ENCODE assay signal across 12 mouse cellular contexts in the genomic region with DNA sequence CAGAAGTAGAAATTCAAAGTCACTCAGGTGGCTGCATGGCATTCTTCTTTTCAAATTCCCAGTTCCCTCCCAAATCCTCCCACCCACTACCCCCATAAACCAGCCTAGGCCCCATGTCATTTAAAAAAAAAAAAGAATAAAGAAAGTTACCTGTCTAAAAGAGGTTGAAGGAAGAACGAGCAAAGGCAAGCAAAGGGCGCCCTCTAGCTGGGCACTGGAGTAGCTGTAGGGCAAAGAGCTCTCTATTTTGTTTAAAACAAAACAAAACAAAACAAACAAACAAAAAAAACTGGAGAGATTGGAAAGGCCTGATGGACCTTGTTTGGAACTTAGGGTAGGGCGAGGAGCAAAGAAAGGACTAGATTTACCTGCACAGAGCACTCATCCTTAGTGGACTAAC.
DNase-seq lines count a peak whose midpoint lies in the region; ATAC-seq and TF ChIP-seq lines count a peak whose summit lies in the region.
"Had no signal": no experiment of that assay in that cellular context is flagged by ENCODE, and none has a peak within 500 bp of the region (broad histone marks: within the 10 kb centered on the region; RNA-seq: fewer than 3 reads in every experiment).

No protein-coding gene starts in this region.

- TF ChIP-seq POLR2A in embryonic fibroblast, embryonic 13.5 days (IDR thresholded peaks at IDR 0.05; ENCODE audit: low read depth, low read length): no peak

- no peaks in the 10 kb centered on the region for H3K36me3 ChIP-seq in heart, postnatal 0 days (replicated peaks; ENCODE audit: control insufficient read depth, insufficient read depth, low read length)
- H3K36me3 ChIP-seq in heart, embryonic 12.5 days: no peaks in the 10 kb centered on the region
- no peaks in the 10 kb centered on the region for H3K36me3 ChIP-seq in stomach, postnatal 0 days (ENCODE audit: control insufficient read depth, insufficient read depth, low read length)
- H3K36me3 ChIP-seq: forebrain, embryonic 10.5 days; limb, embryonic 13.5 days had no signal

- H3K27me3 ChIP-seq in heart, postnatal 0 days (ENCODE audit: control insufficient read depth, insufficient read depth, low read length): no peaks in the 10 kb centered on the region
- H3K27me3 ChIP-seq in heart, embryonic 12.5 days (replicated peaks): no peaks in the 10 kb centered on the region
- H3K27me3 ChIP-seq in stomach, postnatal 0 days (ENCODE audit: control insufficient read depth, insufficient read depth, low read length): no peaks in the 10 kb centered on the region
- H3K27me3 ChIP-seq: limb, embryonic 13.5 days had no signal

- H3K4me3 ChIP-seq in heart, postnatal 0 days (ENCODE audit: low read depth, low read length): no peak overlapping the region
- H3K4me3 ChIP-seq in heart, embryonic 12.5 days: no peak overlapping the region
- H3K4me3 ChIP-seq in embryonic fibroblast, embryonic 13.5 days (ENCODE audit: insufficient read depth, low read length): no peak overlapping the region
- H3K4me3 ChIP-seq in stomach, postnatal 0 days (ENCODE audit: low read depth, low read length): no peak overlapping the region
- H3K4me3 ChIP-seq: forebrain, embryonic 10.5 days; limb, embryonic 13.5 days had no signal

- H3K9ac ChIP-seq in heart, postnatal 0 days (replicated peaks; ENCODE audit: low read depth, low read length): no peak overlapping the region
- H3K9ac ChIP-seq in heart, embryonic 12.5 days: no peak overlapping the region
- H3K9ac ChIP-seq in stomach, postnatal 0 days (ENCODE audit: low read length): no peak overlapping the region
- H3K9ac ChIP-seq: limb, embryonic 13.5 days had no signal

- H3K27ac ChIP-seq in heart, postnatal 0 days (ENCODE audit: low read depth): no peak overlapping the region
- no peak overlapping the region for H3K27ac ChIP-seq in heart, embryonic 12.5 days (ENCODE audit: poor library complexity, severe bottlenecking)
- H3K27ac ChIP-seq in embryonic fibroblast, embryonic 13.5 days (ENCODE audit: insufficient read depth, low read length): no peak overlapping the region
- 0 out of 2 replicates have a peak overlapping the region, but pooled peaks have one; percentile 24 for H3K27ac ChIP-seq in stomach, postnatal 0 days (replicated peaks)
- H3K27ac ChIP-seq: forebrain, embryonic 10.5 days; limb, embryonic 13.5 days had no signal

- H3K4me2 ChIP-seq in heart, postnatal 0 days (ENCODE audit: low read depth, low read length): no peak overlapping the region
- H3K4me2 ChIP-seq in heart, embryonic 12.5 days: no peak overlapping the region
- no peak overlapping the region for H3K4me2 ChIP-seq in stomach, postnatal 0 days (replicated peaks; ENCODE audit: low read depth)
- H3K4me2 ChIP-seq: limb, embryonic 13.5 days had no signal

- no peak for DNase-seq in heart, postnatal 0 days (ENCODE audit: low spot score)
- DNase-seq in testis, postnatal 10 days (ENCODE audit: low spot score): peak; percentile 39
- DNase-seq in testis, postnatal 14 days (ENCODE audit: low spot score): no peak
- peak; percentile 39 for DNase-seq in stomach, postnatal 0 days (ENCODE audit: low spot score)
- no peak for DNase-seq in cerebellum, postnatal 4 days (ENCODE audit: low spot score in 2 of 2)
- DNase-seq: cerebellum, adult 9-11 months; thymus, postnatal 25 days had no signal

- H3K4me1 ChIP-seq in heart, postnatal 0 days (ENCODE audit: control insufficient read depth, insufficient read depth): no peaks in the 10 kb centered on the region
- H3K4me1 ChIP-seq in heart, embryonic 12.5 days (replicated peaks): peaks cover 8% of the 10 kb centered on the region; the same call in 1 of the 2 replicates
- H3K4me1 ChIP-seq in embryonic fibroblast, embryonic 13.5 days (ENCODE audit: control insufficient read depth, insufficient read depth, low read length): no peaks in the 10 kb centered on the region
- no peaks in the 10 kb centered on the region for H3K4me1 ChIP-seq in stomach, postnatal 0 days (replicated peaks; ENCODE audit: control insufficient read depth, insufficient read depth)

- 69% methylated on average over 3 of the region's 3 CpGs for WGBS in heart, postnatal 0 days
- 56% methylated on average over 3 of the region's 3 CpGs for WGBS in heart, embryonic 12.5 days
- 60% methylated on average over 3 of the region's 3 CpGs for WGBS in stomach, postnatal 0 days

- ATAC-seq in heart, postnatal 0 days (ENCODE audit: insufficient read depth, low read depth): no peak
- no peak for ATAC-seq in heart, embryonic 12.5 days (ENCODE audit: insufficient number of reproducible peaks, low FRiP score)
- ATAC-seq in stomach, postnatal 0 days (ENCODE audit: low FRiP score, low TSS enrichment): no peak
- ATAC-seq in megakaryocyte-erythroid progenitor cell, adult 5-6 weeks (replicated peaks; ENCODE audit: low FRiP score, low TSS enrichment, poor library complexity, severe bottlenecking): no peak

- no peak for TF ChIP-seq EP300 in heart, postnatal 0 days (IDR thresholded peaks at IDR 0.05; ENCODE audit: low read depth)
- no peak for TF ChIP-seq EP300 in stomach, postnatal 0 days (optimal IDR thresholded peaks at IDR 0.05)

- no peaks in the 10 kb centered on the region for H3K9me3 ChIP-seq in heart, postnatal 0 days (replicated peaks; ENCODE audit: control insufficient read depth, low read length)
- no peaks in the 10 kb centered on the region for H3K9me3 ChIP-seq in heart, embryonic 12.5 days (replicated peaks)
- no peaks in the 10 kb centered on the region for H3K9me3 ChIP-seq in stomach, postnatal 0 days (ENCODE audit: control insufficient read depth, low read length)
- H3K9me3 ChIP-seq: forebrain, embryonic 10.5 days; limb, embryonic 13.5 days had no signal

- peak; percentile 45 for TF ChIP-seq CTCF in heart, postnatal 0 days (IDR thresholded peaks at IDR 0.05; ENCODE audit: low read depth)
- peak; percentile 14; the same call in 1 of the 2 replicates for TF ChIP-seq CTCF in embryonic fibroblast, embryonic 13.5 days (IDR thresholded peaks at IDR 0.05; ENCODE audit: borderline replicate concordance, insufficient read depth, low read length)
- TF ChIP-seq CTCF in stomach, postnatal 0 days (IDR thresholded peaks at IDR 0.05; ENCODE audit: low read depth): peak; percentile 68

Comparison
In these comparisons a context has a peak if more than half of its experiments do, and no peak if none do; other contexts are left out.
1. DNase-seq: peak in testis, postnatal 10 days (single experiment) and stomach, postnatal 0 days (single experiment); none in heart, postnatal 0 days (single experiment), testis, postnatal 14 days (single experiment) and cerebellum, postnatal 4 days (0 of 2).
2. CTCF ChIP-seq: peak in every context shown above with its lines; median percentile 68 in stomach, postnatal 0 days; 45 in heart, postnatal 0 days; 14 in embryonic fibroblast, embryonic 13.5 days.